Mouse (Mus musculus) layer of hippocampus, adult 2 months (tissue): ENCODE measurements around the gene Stub1. TPM values are rescaled to one million over a fixed set of nuclear protein-coding genes. Genes with fewer than 3 reads are reported as not detected.
"Not testable (repeated sequence)": the region's sequence is repeated elsewhere in the genome, so short reads cannot be mapped to it uniquely, and the experiment has no call there.

Source experiments
- DNase-seq, 2 experiments: peaks; one replicate each; pipeline ENCODE4 v3.0.0; 2022; ENCODE audit warnings: low spot score in 2 of 2
- H3K27ac ChIP-seq: fragments of 200-600 bp; 2 replicates; pipeline ENCODE4 v1.8.1; 2022
- H3K4me3 ChIP-seq: fragments of 200-600 bp; 2 replicates; pipeline ENCODE4 v1.8.1; 2022; ENCODE audit warnings: mild to moderate bottlenecking
- CTCF ChIP-seq: fragments of 200-600 bp; conservative IDR thresholded peaks from 2 replicates; pipeline ENCODE4 v1.8.1; 2022; ENCODE audit warnings: antibody characterized with exemption, mild to moderate bottlenecking, moderate library complexity
- total RNA-seq, 2 experiments: library from RNA; stranded (reverse); gene quantifications; 2 replicates each; pipeline ENCODE4 v1.2.3; 2021

Gene Stub1
- total RNA-seq, 2 experiments from 2014 or later: 164 to 175 TPM

DNA sequence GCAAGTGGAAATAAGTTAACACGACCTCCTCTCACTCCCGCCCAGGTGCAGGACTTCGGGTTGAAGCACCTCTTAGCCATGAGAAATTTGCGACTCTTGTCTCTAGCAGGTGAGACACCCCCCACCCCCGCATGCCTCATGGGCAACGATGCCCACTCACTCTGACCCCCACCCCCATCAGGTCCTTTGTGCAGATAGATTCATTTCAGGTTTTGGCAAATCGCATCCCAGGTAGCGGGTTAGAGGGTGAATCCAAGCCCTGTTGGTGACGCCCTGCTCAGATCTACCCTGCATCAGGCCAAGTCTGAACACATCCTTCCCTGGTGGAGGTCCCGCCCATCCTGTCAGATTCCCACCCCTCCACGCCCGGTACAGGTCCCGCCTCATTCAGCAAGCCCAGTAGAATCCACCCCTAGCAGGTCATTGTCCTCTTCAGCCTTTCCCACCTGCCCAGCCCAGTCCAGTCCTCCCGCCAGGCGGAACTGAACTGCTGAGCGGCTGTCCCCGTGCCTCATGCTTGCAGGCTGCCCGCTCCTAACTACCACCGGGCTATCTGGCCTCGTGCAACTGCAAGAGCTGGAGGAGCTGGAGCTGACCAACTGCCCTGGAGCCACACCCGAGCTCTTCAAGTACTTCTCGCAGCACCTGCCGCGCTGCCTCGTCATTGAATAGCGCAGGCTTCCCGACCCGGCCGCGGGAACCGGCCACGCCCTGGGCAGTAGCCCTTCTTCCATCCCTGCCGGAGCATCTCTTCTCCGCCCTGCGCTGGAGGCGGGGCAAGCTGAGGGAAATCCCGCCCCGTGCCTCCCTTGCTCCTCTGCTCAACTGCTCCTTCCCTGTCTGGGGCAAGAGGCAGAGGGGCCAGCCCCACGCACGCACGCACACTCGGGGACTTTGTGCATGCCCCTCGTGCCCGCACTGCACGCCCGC, 14.1 kb downstream of the Stub1 start:
- TF ChIP-seq CTCF: no peak
- Histone ChIP-seq H3K27ac (peak overlapping the region; percentile 14; the same call in 1 of the 2 replicates), H3K4me3 (no peak overlapping the region)
- no peak for DNase-seq

DNA sequence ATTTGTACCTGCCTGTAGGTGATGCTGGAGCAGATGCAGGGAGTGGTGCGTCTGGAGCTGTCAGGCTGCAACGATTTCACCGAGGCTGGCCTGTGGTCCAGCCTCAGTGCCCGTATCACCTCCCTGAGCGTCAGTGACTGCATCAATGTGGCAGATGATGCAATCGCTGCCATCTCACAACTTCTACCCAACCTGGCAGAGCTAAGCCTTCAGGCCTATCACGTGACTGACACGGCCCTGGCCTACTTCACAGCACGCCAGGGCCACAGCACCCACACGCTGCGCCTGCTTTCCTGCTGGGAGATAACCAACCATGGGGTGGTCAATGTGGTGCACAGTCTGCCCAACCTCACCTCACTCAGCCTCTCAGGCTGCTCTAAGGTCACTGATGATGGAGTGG, 15.5 kb downstream of the Stub1 start:
- Histone ChIP-seq H3K4me3 (no peak overlapping the region), H3K27ac (no peak overlapping the region)
- DNase-seq: no peak
- no peak for TF ChIP-seq CTCF

DNA sequence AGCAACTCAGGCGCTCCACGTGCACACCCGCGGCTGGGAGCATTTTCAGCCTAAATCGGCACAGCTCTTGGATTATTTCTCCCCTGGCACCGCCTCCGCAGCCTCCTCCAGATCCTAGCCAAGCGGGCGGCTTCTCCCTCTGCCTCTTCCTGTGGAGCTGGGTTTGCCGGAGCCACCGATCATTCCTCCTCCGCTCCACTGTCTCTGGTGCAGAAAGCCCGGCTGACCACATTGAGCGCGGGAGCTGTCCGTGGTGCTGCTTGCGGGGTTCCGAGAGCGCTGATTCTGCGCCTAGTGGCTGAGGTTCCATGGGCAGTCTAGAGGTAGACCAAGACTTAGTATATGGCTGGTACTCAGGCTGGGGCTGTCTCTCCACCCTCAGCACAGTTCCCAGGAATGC, 19.7 kb downstream of the Stub1 start:
- peak overlapping the region; percentile 89 for H3K4me3 ChIP-seq
- DNase-seq: peak; percentile 82 to 92
- H3K27ac ChIP-seq: peak overlapping the region; percentile 93
- peak; percentile 69 for TF ChIP-seq CTCF

DNA sequence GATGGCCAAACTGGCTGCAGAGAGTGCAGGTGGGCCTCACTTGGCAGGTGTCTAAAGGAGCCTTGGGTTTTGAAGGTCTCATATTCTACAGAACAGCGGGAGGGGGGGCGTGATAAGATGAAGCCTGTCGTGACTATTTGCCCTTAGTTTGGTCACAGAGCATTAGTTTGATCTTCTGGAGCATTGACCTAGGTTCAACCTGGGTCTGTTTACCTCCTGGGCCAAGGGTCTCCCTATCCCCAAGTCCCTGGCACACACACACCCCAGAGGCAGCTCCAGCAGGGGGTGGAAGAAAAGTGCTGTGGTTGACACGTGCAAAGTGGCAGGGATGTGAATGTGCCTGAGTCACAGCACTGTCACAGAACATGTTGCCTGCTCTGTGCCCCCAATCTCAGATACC, 22.3 kb downstream of the Stub1 start:
- no peak for DNase-seq
- Histone ChIP-seq H3K4me3 (peak overlapping the region; percentile 89), H3K27ac (peak overlapping the region; percentile 93)
- no peak for TF ChIP-seq CTCF

DNA sequence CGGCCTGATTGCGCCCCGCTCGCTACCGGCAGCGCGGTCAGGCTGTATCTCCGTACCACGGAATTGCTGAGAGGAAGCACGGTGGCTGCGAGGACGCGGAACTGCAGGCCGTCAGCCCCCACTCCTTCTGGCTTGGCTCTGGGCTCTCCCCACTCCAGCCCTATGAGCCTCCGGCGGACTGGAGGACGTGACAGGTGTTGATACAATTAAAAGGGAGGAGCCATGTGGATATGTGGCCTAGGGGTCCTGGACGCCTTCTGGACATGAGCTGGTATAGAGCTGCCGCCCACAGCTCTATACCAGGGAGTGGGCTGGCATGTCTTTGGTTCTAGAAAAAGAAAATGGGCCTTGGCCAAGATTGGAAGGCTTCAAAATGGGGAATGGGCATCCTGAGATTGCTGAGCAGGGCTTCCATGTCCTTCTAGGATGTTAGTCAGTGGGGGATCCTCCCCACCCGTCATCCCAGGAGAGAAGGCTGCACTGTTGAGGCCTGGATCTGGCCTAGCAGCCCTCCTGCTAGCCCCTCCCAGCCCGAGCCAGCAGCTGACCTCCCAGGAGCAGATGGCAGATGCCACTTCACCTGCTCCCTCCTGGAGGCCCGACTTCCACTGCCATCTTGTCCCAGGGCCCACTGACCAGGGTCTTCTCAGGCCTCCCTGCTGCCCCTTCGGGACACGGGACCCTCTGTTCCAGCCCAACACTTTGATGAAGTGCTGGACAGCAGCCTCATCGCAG, 23.4 kb downstream of the Stub1 start:
- Histone ChIP-seq H3K4me3 (peak overlapping the region; percentile 89), H3K27ac (peak overlapping the region; percentile 93)
- TF ChIP-seq CTCF: no peak
- no peak for DNase-seq

DNA sequence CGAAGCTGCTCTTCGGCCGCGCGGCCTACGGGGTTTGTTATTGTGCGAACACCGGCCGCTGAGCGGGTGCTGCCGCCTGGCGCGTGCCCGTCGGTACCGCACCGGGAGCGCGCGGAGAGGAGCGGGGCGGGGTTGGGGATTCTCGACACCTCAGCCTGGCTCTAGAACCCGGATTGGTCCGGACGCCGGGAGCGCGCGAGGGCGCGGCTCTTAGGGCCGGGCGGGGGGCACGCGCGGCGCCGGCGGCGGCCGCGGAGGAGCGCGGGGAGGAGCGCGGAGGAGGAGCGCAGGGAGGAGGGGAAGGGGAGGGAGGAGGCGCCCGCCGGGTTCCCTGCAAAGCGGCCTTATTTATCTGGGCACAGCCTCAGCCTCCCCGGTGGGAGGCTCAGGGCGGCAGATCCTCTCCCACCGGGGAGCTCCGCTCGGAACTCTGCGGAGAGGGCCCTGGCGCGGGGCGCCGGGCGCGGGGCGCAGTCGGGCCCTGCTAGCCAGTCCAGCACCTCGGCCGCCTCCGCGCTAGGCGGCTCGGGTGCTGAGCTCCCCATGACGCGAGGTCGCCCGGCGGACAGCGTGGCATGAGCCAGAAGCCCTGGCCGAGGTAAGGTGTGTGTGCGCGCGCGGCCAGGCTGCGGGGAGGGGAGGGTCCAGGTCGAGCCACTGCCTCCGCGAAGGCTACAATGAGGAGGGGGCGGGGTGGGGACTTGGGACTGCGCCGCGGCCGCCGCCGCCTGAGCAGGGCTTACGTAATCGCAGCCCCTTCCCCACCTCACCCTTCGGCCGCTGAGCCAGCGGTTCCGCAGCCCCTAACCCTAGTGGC, 24.2 kb downstream of the Stub1 start, which contains the start of gene Fbxl16:
Gene Fbxl16 (plus strand): TSS at position 297 of the 817 bp plus-strand sequence.
- Histone ChIP-seq H3K4me3 (peak within 1 kb of the TSS; percentile 89), H3K27ac (peak within 1 kb of the TSS; percentile 93)
- peak; percentile 91 to 92 for DNase-seq
- TF ChIP-seq CTCF: peak; percentile 73

DNA sequence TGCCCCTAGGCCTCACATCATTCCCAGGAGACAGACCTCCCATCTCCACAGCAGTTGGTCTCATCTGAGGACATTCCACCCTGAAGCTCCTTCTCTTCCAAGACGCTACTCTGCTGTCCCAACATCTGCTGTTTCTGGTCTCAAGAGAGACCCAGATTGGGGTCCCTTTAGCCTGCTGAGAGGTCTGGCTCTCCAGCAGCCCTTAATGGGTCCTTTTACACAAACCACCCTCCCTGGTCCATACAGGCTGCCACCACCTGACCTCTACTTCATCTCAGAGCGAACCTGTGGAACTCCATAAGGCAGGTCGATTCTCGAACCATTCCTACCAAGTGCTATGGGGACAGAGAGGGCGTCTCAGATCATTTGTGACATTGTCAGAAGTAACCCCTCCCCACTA, 25.2 kb downstream of the Stub1 start:
- H3K4me3 ChIP-seq: peak overlapping the region; percentile 89; the same call in 1 of the 2 replicates
- no peak for DNase-seq
- H3K27ac ChIP-seq: peak overlapping the region; percentile 93; the same call in 1 of the 2 replicates
- TF ChIP-seq CTCF: no peak

DNA sequence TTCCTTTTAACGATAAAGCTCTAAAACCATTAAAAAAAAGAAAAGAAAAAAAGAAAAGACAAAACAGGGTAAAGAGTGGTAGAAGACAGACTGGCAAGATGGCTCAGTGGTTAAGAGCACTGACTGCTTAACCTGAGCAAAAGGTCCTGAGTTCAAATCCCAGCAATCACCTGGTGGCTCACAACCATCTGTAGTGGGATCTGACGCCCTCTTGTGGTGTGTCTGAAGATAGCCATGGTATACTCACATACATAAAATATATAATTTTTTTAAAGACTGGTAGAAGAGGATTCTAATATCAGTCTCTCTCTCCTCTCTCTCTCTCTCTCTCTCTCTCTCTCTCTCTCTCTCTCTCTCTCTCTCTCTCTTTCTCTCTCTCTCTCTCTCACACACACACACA, 25.8 kb downstream of the Stub1 start:
- not testable (repeated sequence) for DNase-seq, H3K4me3 ChIP-seq, H3K27ac ChIP-seq
- peak; percentile 61 for TF ChIP-seq CTCF

DNA sequence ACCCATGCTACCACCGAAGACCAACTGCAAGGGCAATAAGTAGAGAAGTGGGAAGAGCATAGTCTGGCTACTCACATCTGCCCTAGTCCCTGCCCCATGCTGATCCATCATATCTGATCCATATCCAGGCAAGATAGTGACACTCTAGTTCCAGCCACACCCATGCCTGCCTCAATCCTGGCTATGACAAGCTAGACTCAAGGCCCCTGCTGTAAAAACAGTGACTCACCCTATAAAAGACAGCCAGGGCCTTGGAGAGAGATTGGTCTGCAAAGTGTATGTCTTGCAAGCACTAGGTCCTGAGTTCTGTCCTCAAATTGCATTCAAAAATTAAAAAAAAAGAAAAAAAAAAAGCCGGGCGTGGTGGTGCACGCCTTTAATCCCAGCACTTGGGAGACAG, 26.7 kb downstream of the Stub1 start:
- Histone ChIP-seq H3K27ac (no peak overlapping the region), H3K4me3 (no peak overlapping the region)
- no peak for TF ChIP-seq CTCF
- no peak for DNase-seq

DNA sequence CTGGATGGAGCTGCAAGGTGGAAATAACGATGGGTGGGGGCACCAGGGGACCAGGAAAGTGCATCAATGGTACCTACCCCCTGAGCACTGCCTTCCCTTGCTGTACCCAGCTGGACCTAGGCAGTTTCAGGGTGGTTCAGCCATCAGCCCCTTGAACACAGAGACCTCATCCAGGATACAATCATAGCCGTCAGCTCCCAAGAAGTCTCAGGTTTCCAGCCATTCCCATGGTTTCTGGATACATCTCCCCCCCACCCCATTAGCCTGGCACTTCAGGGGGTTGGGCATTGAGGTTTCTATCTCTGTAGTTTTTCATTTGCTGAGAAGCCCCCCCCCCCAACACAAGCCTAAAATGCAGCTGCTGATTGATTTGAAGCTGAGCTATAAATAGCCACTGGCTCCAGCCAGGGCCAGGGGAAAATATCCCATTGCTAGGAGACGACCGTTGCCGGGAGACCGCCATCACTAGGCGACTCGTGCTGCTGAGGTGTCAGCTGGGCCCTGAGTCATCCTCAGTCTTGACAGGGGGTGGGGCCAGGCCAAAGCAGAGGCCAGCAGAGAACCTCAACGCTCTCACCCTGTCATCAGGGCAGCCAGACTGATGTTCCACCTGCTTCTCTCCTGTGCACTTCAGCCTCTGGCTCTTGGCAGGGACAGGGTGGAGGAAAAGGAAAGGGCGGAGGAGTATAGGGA, 30.2 kb downstream of the Stub1 start:
- no peak for TF ChIP-seq CTCF
- peak; percentile 86 to 94 for DNase-seq
- H3K4me3 ChIP-seq: peak overlapping the region; percentile 50
- peak overlapping the region; percentile 99 for H3K27ac ChIP-seq

DNA sequence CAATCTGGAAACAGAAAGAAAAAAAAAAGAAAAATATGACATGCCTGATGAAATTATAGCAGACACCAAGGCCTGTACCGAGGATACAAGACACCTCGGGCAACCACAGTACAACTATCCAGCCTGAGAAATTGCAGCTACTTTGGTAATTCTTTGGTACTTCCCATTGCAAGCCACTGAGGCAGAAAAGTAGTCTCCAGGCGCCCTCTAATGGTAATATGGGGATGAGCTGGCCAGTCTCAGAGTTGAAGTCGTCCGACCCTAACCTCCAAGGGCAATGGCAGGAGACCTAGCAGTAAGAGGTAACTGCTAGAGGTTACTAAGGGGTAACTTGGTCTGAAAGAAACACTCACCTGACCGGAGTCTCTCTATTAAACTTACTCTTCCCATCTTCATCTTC, 32.2 kb downstream of the Stub1 start:
- peak overlapping the region; percentile 99 for H3K27ac ChIP-seq
- DNase-seq: peak; percentile 75 to 77
- peak; percentile 95 for TF ChIP-seq CTCF
- H3K4me3 ChIP-seq: no peak overlapping the region

DNA sequence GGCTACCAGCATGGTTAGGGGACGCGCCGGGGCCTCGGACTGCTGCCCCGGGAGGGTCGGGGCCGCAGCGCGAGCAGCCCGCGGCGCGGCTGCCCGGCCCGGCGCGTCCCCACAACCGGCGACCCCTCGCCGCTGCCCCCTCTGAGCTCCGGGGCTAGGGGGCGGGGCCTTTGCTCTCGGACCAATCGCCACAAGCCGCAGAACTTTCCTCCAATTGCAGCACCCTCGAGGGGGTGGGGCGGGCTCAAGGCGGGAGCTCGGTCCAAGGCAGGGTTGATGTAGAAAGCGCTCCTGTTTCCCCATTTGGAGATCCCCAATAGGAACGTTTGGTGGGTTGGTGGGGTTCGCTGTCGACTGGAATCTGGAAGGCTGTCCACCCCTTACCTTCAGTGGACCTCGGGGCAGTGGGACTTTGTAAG, 36.2 kb downstream of the Stub1 start, which contains the start of gene Metrn:
Gene Metrn (minus strand): TSS at position 186 of the 419 bp plus-strand sequence.
- DNase-seq: peak; percentile 73 to 74
- H3K4me3 ChIP-seq: peak within 1 kb of the TSS; percentile 64
- no peak for TF ChIP-seq CTCF
- H3K27ac ChIP-seq: peak within 1 kb of the TSS; percentile 95
